Mouse (Mus musculus): Measurements from ENCODE around the gene Cfap73.

Gene Cfap73

DNA sequence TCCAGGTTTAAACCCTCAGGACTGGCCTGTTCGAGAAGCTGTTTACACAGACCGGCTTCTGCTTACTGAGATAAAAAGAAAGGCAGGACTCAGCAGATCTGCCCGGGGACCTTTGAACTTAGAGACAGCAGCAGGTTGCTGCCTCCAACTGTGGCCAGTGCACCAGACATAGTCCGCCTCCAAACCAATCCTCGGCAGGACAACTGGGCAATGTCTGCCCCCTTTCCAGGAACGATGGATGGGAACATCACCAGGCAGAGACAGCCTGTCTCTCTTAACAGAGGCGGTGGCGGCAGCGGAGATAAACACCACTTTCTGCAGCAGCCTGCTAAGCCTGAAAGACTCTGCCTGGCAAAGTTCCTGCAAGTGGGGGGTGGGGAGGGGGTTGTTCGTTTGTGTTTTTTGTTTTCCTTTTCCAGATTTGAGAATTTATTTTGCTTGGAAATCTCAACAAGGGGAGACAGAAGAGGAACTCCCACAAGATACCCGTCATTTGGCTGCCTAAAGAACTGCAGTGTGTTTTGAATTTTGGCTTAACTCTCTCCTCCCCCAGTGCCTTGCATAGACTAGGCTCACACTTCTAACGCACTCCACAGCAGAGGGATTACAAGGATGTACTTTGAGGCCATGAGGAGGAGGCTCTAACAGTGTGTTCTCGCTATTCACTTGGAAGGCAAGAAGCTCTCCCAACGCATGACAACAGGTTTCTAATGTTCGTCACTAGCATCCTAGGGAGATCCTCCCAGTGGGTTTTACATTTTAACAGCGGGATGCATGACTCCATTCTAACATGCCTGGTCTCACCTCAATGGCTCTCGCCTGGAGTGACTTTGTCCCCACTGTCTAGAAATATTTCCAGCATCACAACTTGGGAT, 47.1 kb downstream of the Cfap73 start:
- peak; percentile 76 for DNase-seq (ENCODE audit: low spot score)

DNA sequence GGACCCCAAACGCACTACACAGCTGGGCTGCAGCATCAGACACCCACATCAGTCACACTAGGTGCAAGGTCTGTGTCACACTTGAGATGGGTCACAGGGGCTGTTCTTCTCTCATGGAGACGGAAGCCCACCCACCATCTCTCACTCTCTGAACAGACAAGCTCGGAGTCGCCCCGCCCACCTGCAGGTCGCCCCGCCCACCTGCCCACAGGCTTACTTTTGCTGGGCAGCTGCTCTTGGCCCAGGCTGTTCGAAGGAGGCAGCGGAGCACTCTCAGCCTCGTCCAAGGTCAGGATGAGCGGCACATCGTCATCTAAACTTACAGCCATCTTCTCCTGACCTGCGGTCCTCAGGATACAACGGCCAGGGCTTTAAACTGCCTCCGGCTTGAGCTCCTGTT, 49.1 kb downstream of the Cfap73 start:
- DNase-seq (ENCODE audit: low spot score): no peak

DNA sequence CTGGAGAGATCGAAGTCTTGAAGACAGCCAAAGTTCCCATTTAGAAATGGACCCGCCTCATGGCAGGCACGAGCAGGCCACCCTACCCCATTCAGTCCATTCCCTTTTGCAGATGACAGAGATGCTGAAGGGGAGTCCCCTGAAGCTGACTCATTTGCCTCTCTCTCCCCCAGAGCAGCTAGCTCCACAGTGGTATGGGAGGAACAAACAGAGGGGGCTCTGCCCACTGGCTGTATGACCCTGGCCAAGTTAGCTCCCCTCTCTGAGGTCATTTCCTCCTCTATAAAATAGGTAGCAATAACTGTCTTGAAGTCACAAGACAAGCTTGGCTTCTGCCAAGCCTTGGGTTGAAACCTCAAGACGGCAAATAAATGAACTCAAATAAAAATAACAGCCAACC, 50.5 kb downstream of the Cfap73 start:
- no peak for DNase-seq (ENCODE audit: low spot score)

DNA sequence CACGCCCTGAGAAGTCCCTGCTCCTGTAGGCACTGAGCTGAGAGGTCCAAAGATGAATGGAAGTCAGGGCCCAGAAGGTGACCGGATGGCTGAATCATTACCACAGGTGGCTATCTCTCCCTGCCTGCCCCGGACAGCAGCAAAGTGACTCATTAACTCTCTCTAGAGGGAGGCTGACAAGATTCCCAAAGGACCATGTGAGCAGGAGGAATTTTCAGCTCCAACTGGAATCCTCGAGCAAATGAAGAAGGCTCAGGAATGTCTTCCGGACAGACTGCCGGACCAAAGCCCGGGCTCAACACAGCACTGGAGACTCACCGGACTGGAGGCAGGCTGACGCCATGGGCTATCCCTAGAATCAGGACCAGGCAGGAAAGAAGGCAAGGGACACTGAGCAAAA, 52.0 kb downstream of the Cfap73 start:
- no peak for DNase-seq (ENCODE audit: low spot score)

DNA sequence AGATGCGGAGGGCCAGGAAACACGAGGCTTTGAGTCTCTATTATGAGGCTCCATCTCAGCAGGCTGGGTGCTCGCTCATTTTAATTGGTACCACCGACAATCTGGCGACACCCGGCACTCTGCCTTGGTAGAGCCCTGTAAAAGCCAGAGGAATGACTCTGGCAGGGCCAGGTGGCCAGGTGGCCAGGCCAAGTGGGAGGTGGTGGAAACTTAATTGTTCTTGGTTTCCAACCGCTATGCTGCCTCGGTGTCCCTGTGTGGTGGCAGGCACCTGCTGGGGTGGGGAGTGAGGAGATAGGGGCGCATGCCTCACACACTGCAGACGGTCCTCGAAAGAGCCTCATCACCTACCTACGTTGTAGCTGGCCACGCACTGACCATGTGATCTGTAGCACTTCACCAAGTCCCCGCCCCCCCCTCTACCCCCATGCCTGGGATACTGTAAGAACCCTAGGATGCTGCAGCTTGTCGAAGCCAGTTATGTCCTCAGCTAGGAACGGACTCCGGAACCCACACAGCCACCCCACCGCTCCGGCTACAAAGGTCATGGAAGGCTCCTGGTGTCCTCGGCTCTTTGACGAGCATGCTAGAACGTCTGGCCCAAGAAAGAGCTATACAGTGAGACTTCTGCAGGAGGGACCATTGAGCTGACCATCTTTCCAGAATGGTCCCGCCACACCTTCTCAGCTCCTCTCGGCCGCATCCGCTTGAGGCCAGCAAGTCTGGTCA, 54.0 kb downstream of the Cfap73 start:
- no peak for DNase-seq (ENCODE audit: low spot score)

DNA sequence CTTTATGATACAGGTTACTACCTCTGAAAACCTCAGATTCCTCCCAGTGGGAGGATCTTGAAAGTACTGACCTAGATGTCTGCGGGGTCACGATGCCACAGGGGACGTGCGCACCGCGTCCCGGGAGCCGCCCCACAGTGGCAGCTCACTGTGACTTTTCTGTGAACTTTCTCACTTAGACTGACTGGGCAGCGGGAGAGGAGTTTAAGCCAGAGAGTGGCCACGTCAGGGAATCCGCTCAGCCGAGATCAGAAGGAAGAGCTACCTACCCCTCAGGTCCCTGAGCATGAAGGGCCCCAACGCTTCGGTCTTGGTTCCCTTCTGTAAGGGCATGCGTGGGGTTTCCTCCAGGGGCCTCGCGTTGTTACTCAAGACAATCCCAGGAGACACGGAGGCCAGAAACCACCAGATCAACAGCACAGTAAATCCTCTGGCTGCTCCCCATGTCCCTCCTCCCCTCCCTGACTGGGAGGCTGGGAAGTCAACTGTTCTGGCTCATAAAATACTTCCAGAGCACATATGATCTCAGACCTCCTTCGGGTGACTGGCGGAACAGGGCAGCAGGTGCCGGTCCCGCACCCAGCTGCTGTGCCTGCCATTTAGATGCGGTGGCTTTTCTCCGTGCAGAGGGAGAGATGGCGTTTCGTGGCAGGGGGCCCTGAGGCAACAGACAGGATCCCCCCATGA, 54.7 kb downstream of the Cfap73 start:
- no peak for DNase-seq (ENCODE audit: low spot score)

DNA sequence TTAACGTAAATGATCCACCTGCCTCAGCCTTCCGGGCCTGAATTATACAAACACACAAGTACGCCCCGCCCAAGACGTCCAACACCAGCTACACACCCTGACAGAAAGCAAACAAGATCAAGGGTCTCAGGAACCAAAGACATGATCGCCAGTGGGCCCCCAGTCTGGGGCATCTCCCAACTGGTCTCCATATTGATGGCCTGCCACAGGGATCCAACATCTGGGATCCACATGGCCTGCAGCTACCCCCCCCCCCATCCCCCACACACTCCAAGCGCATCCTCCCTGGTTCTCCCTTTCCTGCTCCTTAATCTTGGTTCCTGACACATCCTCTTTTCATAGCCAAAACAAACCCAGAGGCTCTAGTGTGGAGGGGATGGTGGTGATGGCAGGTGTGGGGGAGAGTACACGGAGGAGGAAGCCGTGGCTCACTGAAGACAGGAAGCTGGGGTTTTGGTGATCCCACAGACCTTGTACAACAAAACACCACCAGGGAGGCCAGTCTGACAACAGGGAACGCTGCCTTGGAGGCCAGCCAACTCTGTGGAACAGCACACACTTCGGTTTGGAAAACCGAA, 55.4 kb downstream of the Cfap73 start:
- DNase-seq (ENCODE audit: low spot score): peak; percentile 84

All from testis, postnatal 10 days (tissue).